Mouse (Mus musculus): ENCODE data around the gene Cltrn.

Gene Cltrn

GRCm38 (mm10) chrX:164145463-164146250 lies 57.0 kb downstream of the Cltrn start:
- no peak for DNase-seq

- no peak for DNase-seq
Measured at GRCm38 (mm10) chrX:164152703-164153102, 64.1 kb downstream of the Cltrn start.

GRCm38 (mm10) chrX:164153606-164154005 lies 65.0 kb downstream of the Cltrn start:
- no peak for DNase-seq

- no peak for DNase-seq
Measured at GRCm38 (mm10) chrX:164154594-164154993, 66.0 kb downstream of the Cltrn start.

GRCm38 (mm10) chrX:164164681-164165080 lies 76.1 kb downstream of the Cltrn start:
- DNase-seq: no peak
